Mouse (Mus musculus) hindbrain, embryonic 10.5 days (tissue): ENCODE measurements around the gene Hipk3. TPM values are rescaled to one million over a fixed set of nuclear protein-coding genes. Genes with fewer than 3 reads are reported as not detected.

Experiments used
- microRNA counts: library from miRNA; unstranded; fragments of <30 nt; microRNA quantifications from one replicate; lab custom pipeline; 2017
- polyA plus RNA-seq: library from polyadenylated mRNA; unstranded; fragments of >200 nt; fragmentation: Nextera tagmentation; extraction: Ambion mirVana; gene quantifications from 2 replicates; pipeline ENCODE4 v1.2.1, GENCODE M21; 2016

Gene Hipk3
- polyA plus RNA-seq, 1 experiment from 2014 or later: 7.0 TPM

MicroRNAs within 50 kb of the gene (microRNA counts, 519-probe panel; counts per million panel counts)
- microRNA mmu-miR-1902 (lab: Ali Mortazavi, UCI): 1,255 counts per million, percentile 77 among the panel's probes with 10 or more counts

Other genes with a start within 250 kb of the Hipk3 start
- 1.2 and 1.7 TPM in 2 replicates for gene D430041D05Rik, start 83.4 kb downstream of the Hipk3 start, polyA plus RNA-seq
- 86.4 and 89.8 TPM in 2 replicates for gene Cstf3, start 96.1 kb upstream of the Hipk3 start, polyA plus RNA-seq
- gene Tcp11l1, start 217.7 kb upstream of the Hipk3 start, polyA plus RNA-seq: 54.5 and 64.1 TPM in 2 replicates
- not detected in 2 replicates for gene Pin1rt1, start 221.9 kb upstream of the Hipk3 start, polyA plus RNA-seq
- 2.1 and 2.8 TPM in 2 replicates for gene Depdc7, start 248.4 kb upstream of the Hipk3 start, polyA plus RNA-seq